Mouse (Mus musculus) liver, embryonic 11.5 days (tissue): ENCODE results near the gene Cpt1c. TPM values are rescaled to one million over a fixed set of nuclear protein-coding genes. Genes with fewer than 3 reads are reported as not detected.

Source experiments
- ATAC-seq: fragments of 200-750 bp; cut with Nextera tagmentation; replicated peaks from 2 replicates; pipeline ENCODE4 v1.8.0; 2017; ENCODE audit warnings: moderate number of reproducible peaks, mild to moderate bottlenecking, moderate TSS enrichment, moderate library complexity; ENCODE audit not compliant: low FRiP score
- DNase-seq: peaks from one replicate; pipeline ENCODE4 v3.0.0-alpha.2; 2017; ENCODE audit warnings: low spot score
- H3K27ac ChIP-seq: fragments of 300-500 bp; sonication (generic); 2 replicates; pipeline ENCODE4 v1.5.1; 2014; ENCODE audit warnings: mild to moderate bottlenecking, low read depth, low read length, control low read depth
- H3K27me3 ChIP-seq: fragments of 300-500 bp; sonication (generic); replicated peaks from 2 replicates; pipeline ENCODE4 v1.6.1; 2014; ENCODE audit warnings: low read length, mixed read lengths; ENCODE audit not compliant: control insufficient read depth, insufficient read depth
- H3K36me3 ChIP-seq: fragments of 300-500 bp; sonication (generic); 2 replicates; pipeline ENCODE4 v1.6.1; 2014; ENCODE audit warnings: mild to moderate bottlenecking, low read length, moderate library complexity, mixed read lengths; ENCODE audit not compliant: control insufficient read depth, insufficient read depth
- H3K4me1 ChIP-seq: fragments of 300-500 bp; sonication (generic); replicated peaks from 2 replicates; pipeline ENCODE4 v1.6.1; 2014; ENCODE audit warnings: low read length, mixed read lengths; ENCODE audit not compliant: control insufficient read depth, insufficient read depth
- H3K4me2 ChIP-seq: fragments of 300-500 bp; sonication (generic); 2 replicates; pipeline ENCODE4 v1.6.1; 2014; ENCODE audit warnings: mild to moderate bottlenecking, control low read depth, moderate library complexity
- H3K4me3 ChIP-seq: fragments of 300-500 bp; sonication (generic); 2 replicates; pipeline ENCODE4 v1.5.1; 2014; ENCODE audit warnings: low read depth, low read length, control low read depth
- H3K9ac ChIP-seq: fragments of 300-500 bp; sonication (generic); 2 replicates; pipeline ENCODE4 v1.6.1; 2014; ENCODE audit warnings: low read depth, low read length, control low read depth
- H3K9me3 ChIP-seq: fragments of 300-500 bp; sonication (generic); 2 replicates; pipeline ENCODE4 v1.6.1; 2016; ENCODE audit warnings: low read length, inconsistent platforms, mixed read lengths; ENCODE audit not compliant: control insufficient read depth
- WGBS: fragments of 180-500 bp; shearing (Covaris S2); extraction: QIAGEN DNeasy Blood & Tissue Kit; methylation state at CpG from one replicate; pipeline ENCODE4 v1.1.7; 2014; 5-methylcytosine and 5-hydroxymethylcytosine counted together
- polyA plus RNA-seq: library from polyadenylated mRNA; unstranded; fragments of >200 nt; fragmentation: Nextera tagmentation; extraction: Ambion mirVana; gene quantifications from 2 replicates; pipeline ENCODE4 v1.2.1, GENCODE M21; 2014

The Cpt1c gene
- polyA plus RNA-seq, 1 experiment from 2014 or later, result 8.2 TPM

GRCm38 (mm10) chr7:44954091-44954885 lies 20.4 kb downstream of the Cpt1c start:
- Histone ChIP-seq H3K4me1 (peaks cover 13% of the 10 kb centered on the region), H3K27me3 (peaks cover 25% of the 10 kb centered on the region), H3K27ac (no peak overlapping the region), H3K36me3 (no peaks in the 10 kb centered on the region), H3K4me2 (no peak overlapping the region), H3K4me3 (no peak overlapping the region), H3K9me3 (no peaks in the 10 kb centered on the region), H3K9ac (no peak overlapping the region)
- 85% methylated on average over 12 of the region's 12 CpGs for WGBS
- no peak for ATAC-seq
- DNase-seq, result no peak

GRCm38 (mm10) chr7:44953561-44953960 lies 21.1 kb downstream of the Cpt1c start:
- H3K4me2 ChIP-seq, result no peak overlapping the region
- H3K36me3 ChIP-seq, result no peaks in the 10 kb centered on the region
- H3K4me3 ChIP-seq, result no peak overlapping the region
- peaks cover 13% of the 10 kb centered on the region for H3K4me1 ChIP-seq
- H3K9ac ChIP-seq, result no peak overlapping the region
- no peak overlapping the region for H3K27ac ChIP-seq
- no peak for ATAC-seq
- no peak for DNase-seq
- peaks cover 29% of the 10 kb centered on the region for H3K27me3 ChIP-seq
- H3K9me3 ChIP-seq, result no peaks in the 10 kb centered on the region
- WGBS, result 55% methylated on average over 14 of the region's 14 CpGs

GRCm38 (mm10) chr7:44952611-44953306 lies 21.9 kb downstream of the Cpt1c start:
- peak overlapping the region; percentile 64 for H3K4me3 ChIP-seq
- no peaks in the 10 kb centered on the region for H3K9me3 ChIP-seq
- peak overlapping the region; percentile 67 for H3K9ac ChIP-seq
- 5% methylated on average over 24 of the region's 24 CpGs for WGBS
- peaks cover 31% of the 10 kb centered on the region for H3K27me3 ChIP-seq
- peak; percentile 84 for ATAC-seq
- H3K27ac ChIP-seq, result peak overlapping the region; percentile 79
- peak; percentile 89 for DNase-seq
- H3K36me3 ChIP-seq, result no peaks in the 10 kb centered on the region
- H3K4me1 ChIP-seq, result peaks cover 13% of the 10 kb centered on the region
- H3K4me2 ChIP-seq, result peak overlapping the region; percentile 99

GRCm38 (mm10) chr7:44951960-44952359 lies 22.7 kb downstream of the Cpt1c start:
- Histone ChIP-seq H3K9me3 (no peaks in the 10 kb centered on the region), H3K27me3 (peaks cover 33% of the 10 kb centered on the region), H3K36me3 (no peaks in the 10 kb centered on the region), H3K4me2 (peak overlapping the region; percentile 99), H3K4me1 (peaks cover 13% of the 10 kb centered on the region), H3K9ac (peak overlapping the region; percentile 67), H3K27ac (peak overlapping the region; percentile 79; the same call in 1 of the 2 replicates), H3K4me3 (peak overlapping the region; percentile 64)
- under 1% methylated on average over 10 of the region's 10 CpGs for WGBS
- peak; percentile 68 for DNase-seq
- ATAC-seq, result peak; percentile 83

GRCm38 (mm10) chr7:44949922-44950321 lies 24.7 kb downstream of the Cpt1c start:
- WGBS, result 58% methylated on average over 6 of the region's 6 CpGs
- H3K9me3 ChIP-seq, result no peaks in the 10 kb centered on the region
- H3K4me3 ChIP-seq, result no peak overlapping the region
- H3K4me2 ChIP-seq, result no peak overlapping the region
- no peaks in the 10 kb centered on the region for H3K36me3 ChIP-seq
- ATAC-seq (no peak), DNase-seq (no peak)
- peaks cover 13% of the 10 kb centered on the region for H3K4me1 ChIP-seq
- H3K27ac ChIP-seq, result no peak overlapping the region
- no peak overlapping the region for H3K9ac ChIP-seq
- H3K27me3 ChIP-seq, result peaks cover 33% of the 10 kb centered on the region

- Histone ChIP-seq H3K4me2 (no peak within 1 kb of the TSS), H3K27me3 (peaks cover 2% of the 10 kb centered on the region; the same call in 1 of the 2 replicates), H3K9me3 (no peaks in the 10 kb centered on the region), H3K4me3 (no peak within 1 kb of the TSS), H3K27ac (no peak within 1 kb of the TSS), H3K4me1 (no peaks in the 10 kb centered on the region), H3K9ac (no peak within 1 kb of the TSS), H3K36me3 (no peaks in the 10 kb centered on the region)
- WGBS, result 81% methylated on average over 7 of the region's 7 CpGs
- ATAC-seq, result no peak
- DNase-seq, result no peak
Observed at GRCm38 (mm10) chr7:44942904-44943303, 31.7 kb downstream of the Cpt1c start, which contains the start of gene Tsks. Gene Tsks (plus strand): TSS chr7:44943204.

- ATAC-seq, result no peak
Observed at GRCm38 (mm10) chr7:44938680-44939079, 36.0 kb downstream of the Cpt1c start.

GRCm38 (mm10) chr7:44929204-44930151 lies 45.2 kb downstream of the Cpt1c start, which contains the start of gene Ap2a1:
Gene Ap2a1 (minus strand): TSS chr7:44929496.
- Histone ChIP-seq H3K9me3 (no peaks in the 10 kb centered on the region), H3K27me3 (no peaks in the 10 kb centered on the region), H3K9ac (peak within 1 kb of the TSS; percentile 92), H3K4me2 (peak within 1 kb of the TSS; percentile 80), H3K4me1 (peaks cover 24% of the 10 kb centered on the region), H3K36me3 (peaks cover 11% of the 10 kb centered on the region; the same call in 1 of the 2 replicates), H3K27ac (peak within 1 kb of the TSS; percentile 96), H3K4me3 (peak within 1 kb of the TSS; percentile 99)
- DNase-seq (peak; percentile 99), ATAC-seq (peak; percentile 96)
- WGBS, result under 1% methylated on average over 82 of the region's 84 CpGs

More at GRCm38 (mm10) chr7:44938680-44939079, 36.0 kb downstream of the Cpt1c start:
- H3K4me3 ChIP-seq, result no peak overlapping the region
- no peaks in the 10 kb centered on the region for H3K4me1 ChIP-seq
- WGBS, result 79% methylated on average over 4 of the region's 4 CpGs
- H3K27ac ChIP-seq, result no peak overlapping the region
- no peaks in the 10 kb centered on the region for H3K27me3 ChIP-seq
- H3K9ac ChIP-seq, result no peak overlapping the region
- no peaks in the 10 kb centered on the region for H3K36me3 ChIP-seq
- no peak for DNase-seq
- H3K4me2 ChIP-seq, result no peak overlapping the region
- H3K9me3 ChIP-seq, result peaks cover 3% of the 10 kb centered on the region; the same call in 1 of the 2 replicates
